Mouse (Mus musculus) embryonic facial prominence, embryonic 12.5 days (tissue): ENCODE data around the gene Cenpe. TPM values are rescaled to one million over a fixed set of nuclear protein-coding genes. Genes with fewer than 3 reads are reported as not detected.

Source experiments
- ATAC-seq: fragments of 200-750 bp; cut with Nextera tagmentation; 2 replicates; pipeline ENCODE4 v1.8.0; 2017; ENCODE audit not compliant: insufficient number of reproducible peaks, insufficient read depth, low FRiP score, low TSS enrichment
- H3K27ac ChIP-seq: fragments of 300-500 bp; sonication (generic); 2 replicates; pipeline ENCODE4 v1.5.1; 2016; ENCODE audit warnings: mild to moderate bottlenecking
- H3K27me3 ChIP-seq: fragments of 300-500 bp; sonication (generic); 2 replicates; pipeline ENCODE4 v1.6.1; 2016; ENCODE audit warnings: mild to moderate bottlenecking, moderate library complexity
- H3K36me3 ChIP-seq: fragments of 300-500 bp; sonication (generic); 2 replicates; pipeline ENCODE4 v1.6.1; 2016; ENCODE audit warnings: mild to moderate bottlenecking
- H3K4me1 ChIP-seq: fragments of 300-500 bp; sonication (generic); 2 replicates; pipeline ENCODE4 v1.6.1; 2016
- H3K4me2 ChIP-seq: fragments of 300-500 bp; sonication (generic); replicated peaks from 2 replicates; pipeline ENCODE4 v1.6.1; 2016; ENCODE audit warnings: mild to moderate bottlenecking, moderate library complexity
- H3K4me3 ChIP-seq: fragments of 300-500 bp; sonication (generic); 2 replicates; pipeline ENCODE4 v1.5.1; 2016; ENCODE audit warnings: mild to moderate bottlenecking
- H3K9ac ChIP-seq: fragments of 300-500 bp; sonication (generic); 2 replicates; pipeline ENCODE4 v1.6.1; 2016; ENCODE audit warnings: mild to moderate bottlenecking, moderate library complexity
- H3K9me3 ChIP-seq: fragments of 300-500 bp; sonication (generic); 2 replicates; pipeline ENCODE4 v1.6.1; 2016; ENCODE audit warnings: mild to moderate bottlenecking, moderate library complexity
- WGBS: fragments of 180-500 bp; shearing (Covaris S2); methylation state at CpG from one replicate; pipeline ENCODE4 v1.1.7; 2016; 5-methylcytosine and 5-hydroxymethylcytosine counted together
- polyA plus RNA-seq: library from polyadenylated mRNA; unstranded; fragments of >200 nt; fragmentation: Nextera tagmentation; extraction: Ambion mirVana; gene quantifications from 2 replicates; pipeline ENCODE4 v1.2.1, GENCODE M21; 2016

The Cenpe gene
- polyA plus RNA-seq, 1 experiment from 2014 or later, result 36.7 TPM

GRCm38 (mm10) chr3:135285256-135285655 is 72.9 kb downstream of the Cenpe start:
- Histone ChIP-seq H3K4me1 (no peaks in the 10 kb centered on the region), H3K27me3 (no peaks in the 10 kb centered on the region), H3K4me2 (no peak overlapping the region), H3K9me3 (no peaks in the 10 kb centered on the region), H3K9ac (no peak overlapping the region), H3K36me3 (no peaks in the 10 kb centered on the region), H3K4me3 (no peak overlapping the region), H3K27ac (no peak overlapping the region)
- ATAC-seq, result no peak
- WGBS, result 86% methylated on average over 11 of the region's 11 CpGs

GRCm38 (mm10) chr3:135285807-135286206 is 73.5 kb downstream of the Cenpe start:
- Histone ChIP-seq H3K27ac (no peak overlapping the region), H3K27me3 (no peaks in the 10 kb centered on the region), H3K36me3 (no peaks in the 10 kb centered on the region), H3K9ac (no peak overlapping the region), H3K4me3 (no peak overlapping the region), H3K4me2 (no peak overlapping the region), H3K9me3 (no peaks in the 10 kb centered on the region), H3K4me1 (no peaks in the 10 kb centered on the region)
- ATAC-seq, result no peak
- WGBS, result 81% methylated on average over 3 of the region's 3 CpGs

GRCm38 (mm10) chr3:135288138-135288750 is 75.9 kb downstream of the Cenpe start:
- WGBS, result 86% methylated on average over 8 of the region's 8 CpGs
- Histone ChIP-seq H3K9me3 (no peaks in the 10 kb centered on the region), H3K4me1 (no peaks in the 10 kb centered on the region), H3K27me3 (no peaks in the 10 kb centered on the region), H3K36me3 (no peaks in the 10 kb centered on the region), H3K9ac (no peak overlapping the region), H3K4me2 (no peak overlapping the region), H3K4me3 (no peak overlapping the region), H3K27ac (no peak overlapping the region)
- no peak for ATAC-seq

- Histone ChIP-seq H3K4me2 (no peak overlapping the region), H3K27ac (no peak overlapping the region), H3K4me1 (no peaks in the 10 kb centered on the region), H3K4me3 (no peak overlapping the region), H3K9ac (no peak overlapping the region), H3K36me3 (no peaks in the 10 kb centered on the region), H3K9me3 (no peaks in the 10 kb centered on the region), H3K27me3 (no peaks in the 10 kb centered on the region)
- WGBS, result 97% methylated on average over 1 of the region's 1 CpGs
- no peak for ATAC-seq
Measured at GRCm38 (mm10) chr3:135289148-135289547, 76.8 kb downstream of the Cenpe start.

- Histone ChIP-seq H3K9ac (no peak overlapping the region), H3K27me3 (no peaks in the 10 kb centered on the region), H3K9me3 (no peaks in the 10 kb centered on the region), H3K4me3 (no peak overlapping the region), H3K36me3 (no peaks in the 10 kb centered on the region), H3K27ac (no peak overlapping the region), H3K4me2 (no peak overlapping the region), H3K4me1 (no peaks in the 10 kb centered on the region)
- ATAC-seq, result no peak
- WGBS, result 98% methylated on average over 7 of the region's 7 CpGs
Measured at GRCm38 (mm10) chr3:135290249-135290894, 78.0 kb downstream of the Cenpe start.

GRCm38 (mm10) chr3:135293703-135294102 is 81.4 kb downstream of the Cenpe start:
- H3K4me3 ChIP-seq, result no peak overlapping the region
- 0 out of 2 replicates have a peak, but pooled peaks have one; percentile 24 for ATAC-seq
- WGBS, result 41% methylated on average over 7 of the region's 7 CpGs

GRCm38 (mm10) chr3:135295559-135295958 is 83.2 kb downstream of the Cenpe start:
- no peaks in the 10 kb centered on the region for H3K27me3 ChIP-seq
- H3K4me3 ChIP-seq, result no peak overlapping the region
- H3K4me2 ChIP-seq, result no peak overlapping the region
- WGBS, result 85% methylated on average over 1 of the region's 1 CpGs
- no peak overlapping the region for H3K27ac ChIP-seq
- ATAC-seq, result no peak
- H3K36me3 ChIP-seq, result no peaks in the 10 kb centered on the region
- H3K4me1 ChIP-seq, result no peaks in the 10 kb centered on the region
- H3K9me3 ChIP-seq, result no peaks in the 10 kb centered on the region
- H3K9ac ChIP-seq, result no peak overlapping the region

More at GRCm38 (mm10) chr3:135293703-135294102, 81.4 kb downstream of the Cenpe start:
- Histone ChIP-seq H3K4me2 (no peak overlapping the region), H3K27me3 (no peaks in the 10 kb centered on the region), H3K9me3 (no peaks in the 10 kb centered on the region), H3K9ac (no peak overlapping the region), H3K36me3 (no peaks in the 10 kb centered on the region), H3K27ac (no peak overlapping the region), H3K4me1 (no peaks in the 10 kb centered on the region)

GRCm38 (mm10) chr3:135298560-135298959 is 86.2 kb downstream of the Cenpe start:
- Histone ChIP-seq H3K4me1 (no peaks in the 10 kb centered on the region), H3K27ac (no peak overlapping the region), H3K9ac (no peak overlapping the region), H3K4me3 (no peak overlapping the region), H3K36me3 (no peaks in the 10 kb centered on the region), H3K27me3 (no peaks in the 10 kb centered on the region), H3K4me2 (no peak overlapping the region), H3K9me3 (no peaks in the 10 kb centered on the region)
- 88% methylated on average over 3 of the region's 3 CpGs for WGBS
- ATAC-seq, result no peak

GRCm38 (mm10) chr3:135300081-135300480 is 87.7 kb downstream of the Cenpe start:
- Histone ChIP-seq H3K4me3 (no peak overlapping the region), H3K4me1 (no peaks in the 10 kb centered on the region), H3K9ac (no peak overlapping the region), H3K27ac (no peak overlapping the region), H3K36me3 (no peaks in the 10 kb centered on the region), H3K27me3 (no peaks in the 10 kb centered on the region), H3K9me3 (no peaks in the 10 kb centered on the region), H3K4me2 (no peak overlapping the region)
- 79% methylated on average over 6 of the region's 6 CpGs for WGBS
- ATAC-seq, result no peak

GRCm38 (mm10) chr3:135304060-135304459 is 91.7 kb downstream of the Cenpe start:
- no peak overlapping the region for H3K27ac ChIP-seq
- H3K27me3 ChIP-seq, result no peaks in the 10 kb centered on the region
- H3K4me3 ChIP-seq, result no peak overlapping the region
- no peak overlapping the region for H3K4me2 ChIP-seq
- no peak overlapping the region for H3K9ac ChIP-seq
- peaks cover 3% of the 10 kb centered on the region; the same call in 1 of the 2 replicates for H3K4me1 ChIP-seq
- WGBS, result 29% methylated on average over 6 of the region's 6 CpGs
- no peaks in the 10 kb centered on the region for H3K36me3 ChIP-seq
- no peak for ATAC-seq
- H3K9me3 ChIP-seq, result no peaks in the 10 kb centered on the region

- H3K4me2 ChIP-seq, result no peak overlapping the region
- no peaks in the 10 kb centered on the region for H3K36me3 ChIP-seq
- no peaks in the 10 kb centered on the region for H3K27me3 ChIP-seq
- H3K27ac ChIP-seq, result no peak overlapping the region
- peaks cover 3% of the 10 kb centered on the region; the same call in 1 of the 2 replicates for H3K4me1 ChIP-seq
- no peak overlapping the region for H3K4me3 ChIP-seq
- no peaks in the 10 kb centered on the region for H3K9me3 ChIP-seq
- H3K9ac ChIP-seq, result no peak overlapping the region
- no peak for ATAC-seq
- WGBS, result 20% methylated on average over 9 of the region's 9 CpGs
Measured at GRCm38 (mm10) chr3:135304566-135304965, 92.2 kb downstream of the Cenpe start.
